Mouse (Mus musculus) myocyte (in vitro differentiated cells): Measurements from ENCODE around the gene Slc2a5. TPM values are rescaled to one million over a fixed set of nuclear protein-coding genes. Genes with fewer than 3 reads are reported as not detected.

ENCODE experiments used
- H3K27me3 ChIP-seq: one replicate; pipeline ENCODE4 v1.6.1; 2011; ENCODE audit not compliant: control insufficient read depth, insufficient read depth, insufficient read length
- H3K36me3 ChIP-seq: one replicate; pipeline ENCODE4 v1.6.1; 2011; ENCODE audit not compliant: control insufficient read depth, insufficient read depth
- H3K4me2 ChIP-seq: one replicate; pipeline ENCODE4 v1.6.1; 2011; ENCODE audit warnings: low read depth, control low read depth
- H3K4me3 ChIP-seq: one replicate; pipeline ENCODE4 v1.5.1; 2011; ENCODE audit warnings: mild to moderate bottlenecking, control low read depth, moderate library complexity
- H3K79me2 ChIP-seq: one replicate; pipeline ENCODE4 v1.6.1; 2011; ENCODE audit not compliant: control insufficient read depth, insufficient read depth
- H3ac ChIP-seq: one replicate; pipeline ENCODE4 v1.6.1; 2011; ENCODE audit not compliant: control insufficient read depth, insufficient read length
- E2F4 ChIP-seq: IDR thresholded peaks from one replicate; pipeline ENCODE4 v1.6.1; 2011; ENCODE audit warnings: mild to moderate bottlenecking, control low read depth, moderate library complexity; ENCODE audit not compliant: insufficient read depth
- MAX ChIP-seq: IDR thresholded peaks from one replicate; pipeline ENCODE4 v1.6.1; 2011; ENCODE audit warnings: low read depth, mild to moderate bottlenecking, control low read depth
- MYOG ChIP-seq, 3 experiments: IDR thresholded peaks; one replicate each; pipeline ENCODE4 v1.6.1; 2011; ENCODE audit warnings: control low read depth in 2 of 3, low read depth in 2 of 3, mild to moderate bottlenecking in 2 of 3; ENCODE audit not compliant: insufficient read length in 2 of 3, control insufficient read depth in 1 of 3, insufficient read depth in 1 of 3
- POLR2A ChIP-seq: IDR thresholded peaks from one replicate; pipeline ENCODE4 v1.6.1; 2011; ENCODE audit warnings: low read depth, mild to moderate bottlenecking, control low read depth, moderate library complexity; ENCODE audit not compliant: insufficient read length
- POLR2AphosphoS2 ChIP-seq: IDR thresholded peaks from one replicate; pipeline ENCODE4 v1.6.1; 2011; ENCODE audit warnings: low read depth, control low read depth; ENCODE audit not compliant: insufficient read length
- SRF ChIP-seq: IDR thresholded peaks from one replicate; pipeline ENCODE4 v1.6.1; 2011; ENCODE audit warnings: low read depth; ENCODE audit not compliant: control insufficient read depth, insufficient read length
- TCF3 ChIP-seq: IDR thresholded peaks from one replicate; pipeline ENCODE4 v1.6.1; 2011; ENCODE audit warnings: low read depth, control low read depth; ENCODE audit not compliant: insufficient read length
- polyA plus RNA-seq: library from polyadenylated mRNA; unstranded; fragments of >200 nt; fragmentation: generic; extraction: Trizol; gene quantifications from one replicate; pipeline ENCODE4 v1.2.1, GENCODE M21; 2012; ENCODE audit warnings: missing spikeins

Gene Slc2a5
- polyA plus RNA-seq, 1 experiment: 0.24 TPM

GRCm38 (mm10) chr4:150188236-150188635 lies 69.2 kb downstream of the Slc2a5 start:
- Histone ChIP-seq H3K27me3 (no peaks in the 10 kb centered on the region), H3K4me2 (no peak overlapping the region), H3ac (no peak overlapping the region), H3K36me3 (no peaks in the 10 kb centered on the region), H3K79me2 (no peaks in the 10 kb centered on the region), H3K4me3 (no peak overlapping the region)
- TF ChIP-seq MYOG (IDR thresholded peaks at IDR 0.05; ENCODE audit: control insufficient read depth in 1 of 3, insufficient read depth in 1 of 3, insufficient read length in 2 of 3, low read depth in 2 of 3) (no peak), POLR2A (no peak), MAX (no peak), TCF3 (no peak)

DNA sequence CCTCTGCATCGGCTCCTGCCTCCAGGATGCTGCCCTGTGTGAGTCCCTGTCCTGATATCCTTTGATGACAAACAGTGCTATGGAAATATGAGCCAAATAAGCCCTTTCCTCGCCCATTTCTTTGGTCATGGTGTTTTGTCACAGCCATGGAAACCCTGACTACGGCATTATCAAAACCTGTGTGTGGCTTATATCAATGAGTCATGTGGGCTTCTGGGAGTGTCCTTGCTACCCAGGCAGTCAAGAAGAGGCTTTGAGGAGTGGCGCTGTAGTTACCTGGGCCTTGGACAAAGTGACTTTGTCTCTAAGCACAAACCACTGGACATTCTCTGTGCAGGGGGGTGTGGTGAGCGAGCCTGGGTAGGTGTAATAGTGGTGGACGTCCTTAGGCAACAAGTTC lies 73.1 kb downstream of the Slc2a5 start:
- no peak for TF ChIP-seq E2F4
- no peak for TF ChIP-seq SRF
- no peak for TF ChIP-seq MAX
- no peak for TF ChIP-seq POLR2AphosphoS2
- Histone ChIP-seq H3K36me3 (peaks cover 12% of the 10 kb centered on the region), H3K79me2 (no peaks in the 10 kb centered on the region), H3ac (no peak overlapping the region), H3K27me3 (no peaks in the 10 kb centered on the region), H3K4me3 (no peak overlapping the region), H3K4me2 (no peak overlapping the region)

Other genes starting within 250 kb of the Slc2a5 start
- 22.6 TPM for gene Spsb1, start 164.2 kb upstream of the Slc2a5 start, polyA plus RNA-seq
- 21.8 TPM for gene H6pd, start 110.3 kb upstream of the Slc2a5 start, polyA plus RNA-seq
- gene Gpr157, start 31.9 kb upstream of the Slc2a5 start, polyA plus RNA-seq: 1.6 TPM
- gene Slc2a7, start 29.7 kb downstream of the Slc2a5 start, polyA plus RNA-seq: not detected
- gene Car6, start 82.0 kb downstream of the Slc2a5 start, polyA plus RNA-seq: 52.7 TPM
- 1,358 TPM for gene Eno1, start 117.4 kb downstream of the Slc2a5 start, polyA plus RNA-seq
- 34.0 TPM for gene Rere, start 162.4 kb downstream of the Slc2a5 start, polyA plus RNA-seq